Mouse (Mus musculus) inflammation-experienced regulatory T-cells, adult 6 months (primary cell): ENCODE measurements around the gene Pitpnm1. TPM values are rescaled to one million over a fixed set of nuclear protein-coding genes. Genes with fewer than 3 reads are reported as not detected.

Source experiments
- ATAC-seq: one replicate; pipeline ENCODE4 v1.8.0; 2017
- polyA plus RNA-seq, 3 experiments: library from polyadenylated mRNA; unstranded; fragments of 100-300 nt; shearing (Covaris generic); gene quantifications; one replicate each; pipeline ENCODE4 v1.2.1; 2017

The Pitpnm1 gene
- polyA plus RNA-seq, 3 experiments from 2014 or later, result 80.6 to 147 (median 88.8) TPM

- ATAC-seq, result no peak
Measured at GRCm38 (mm10) chr19:4068717-4069410, 30.9 kb upstream of the Pitpnm1 start.

GRCm38 (mm10) chr19:4070311-4070710, 29.5 kb upstream of the Pitpnm1 start:
- no peak for ATAC-seq

GRCm38 (mm10) chr19:4070756-4071155, 29.0 kb upstream of the Pitpnm1 start:
- ATAC-seq, result no peak

GRCm38 (mm10) chr19:4071406-4071805, 28.4 kb upstream of the Pitpnm1 start:
- no peak for ATAC-seq

GRCm38 (mm10) chr19:4072706-4073424, 26.9 kb upstream of the Pitpnm1 start:
- ATAC-seq, result no peak

GRCm38 (mm10) chr19:4075531-4075930, 24.3 kb upstream of the Pitpnm1 start:
- ATAC-seq, result no peak

- ATAC-seq, result no peak
Measured at GRCm38 (mm10) chr19:4079594-4079993, 20.2 kb upstream of the Pitpnm1 start.

GRCm38 (mm10) chr19:4080511-4081009, 19.2 kb upstream of the Pitpnm1 start:
- peak; percentile 61 for ATAC-seq

GRCm38 (mm10) chr19:4081394-4081793, 18.4 kb upstream of the Pitpnm1 start, which contains the start of gene Cabp2:
Gene Cabp2 (plus strand): TSS chr19:4081578.
- ATAC-seq, result no peak

- no peak for ATAC-seq
Measured at GRCm38 (mm10) chr19:4082219-4082965, 17.4 kb upstream of the Pitpnm1 start.

- no peak for ATAC-seq
Measured at GRCm38 (mm10) chr19:4083316-4083715, 16.5 kb upstream of the Pitpnm1 start.

- no peak for ATAC-seq
Measured at GRCm38 (mm10) chr19:4083826-4084225, 16.0 kb upstream of the Pitpnm1 start.

GRCm38 (mm10) chr19:4084984-4085383, 14.8 kb upstream of the Pitpnm1 start:
- no peak for ATAC-seq

- ATAC-seq, result no peak
Measured at GRCm38 (mm10) chr19:4086156-4086555, 13.6 kb upstream of the Pitpnm1 start.

GRCm38 (mm10) chr19:4087090-4087489, 12.7 kb upstream of the Pitpnm1 start:
- ATAC-seq, result no peak

GRCm38 (mm10) chr19:4088146-4088545, 11.7 kb upstream of the Pitpnm1 start:
- no peak for ATAC-seq

- ATAC-seq, result no peak
Measured at GRCm38 (mm10) chr19:4089128-4089527, 10.7 kb upstream of the Pitpnm1 start.

- no peak for ATAC-seq
Measured at GRCm38 (mm10) chr19:4090446-4090845, 9.4 kb upstream of the Pitpnm1 start.

- no peak for ATAC-seq
Measured at GRCm38 (mm10) chr19:4091383-4091782, 8.4 kb upstream of the Pitpnm1 start.

GRCm38 (mm10) chr19:4092750-4093149, 7.0 kb upstream of the Pitpnm1 start:
- no peak for ATAC-seq

GRCm38 (mm10) chr19:4093772-4094171, 6.0 kb upstream of the Pitpnm1 start:
- ATAC-seq, result peak; percentile 66

- ATAC-seq, result no peak
Measured at GRCm38 (mm10) chr19:4094348-4094747, 5.5 kb upstream of the Pitpnm1 start.

- ATAC-seq, result no peak
Measured at GRCm38 (mm10) chr19:4094774-4095303, 5.0 kb upstream of the Pitpnm1 start.
